Mouse (Mus musculus): ENCODE results near the gene Lrrc41. TPM values are rescaled to one million over a fixed set of nuclear protein-coding genes. Genes with fewer than 3 reads are reported as not detected.

Gene Lrrc41
- 65.3 and 68.0 TPM in 2 replicates for polyA plus RNA-seq (2015; fragmentation: Nextera tagmentation; extraction: Ambion mirVana)

DNA sequence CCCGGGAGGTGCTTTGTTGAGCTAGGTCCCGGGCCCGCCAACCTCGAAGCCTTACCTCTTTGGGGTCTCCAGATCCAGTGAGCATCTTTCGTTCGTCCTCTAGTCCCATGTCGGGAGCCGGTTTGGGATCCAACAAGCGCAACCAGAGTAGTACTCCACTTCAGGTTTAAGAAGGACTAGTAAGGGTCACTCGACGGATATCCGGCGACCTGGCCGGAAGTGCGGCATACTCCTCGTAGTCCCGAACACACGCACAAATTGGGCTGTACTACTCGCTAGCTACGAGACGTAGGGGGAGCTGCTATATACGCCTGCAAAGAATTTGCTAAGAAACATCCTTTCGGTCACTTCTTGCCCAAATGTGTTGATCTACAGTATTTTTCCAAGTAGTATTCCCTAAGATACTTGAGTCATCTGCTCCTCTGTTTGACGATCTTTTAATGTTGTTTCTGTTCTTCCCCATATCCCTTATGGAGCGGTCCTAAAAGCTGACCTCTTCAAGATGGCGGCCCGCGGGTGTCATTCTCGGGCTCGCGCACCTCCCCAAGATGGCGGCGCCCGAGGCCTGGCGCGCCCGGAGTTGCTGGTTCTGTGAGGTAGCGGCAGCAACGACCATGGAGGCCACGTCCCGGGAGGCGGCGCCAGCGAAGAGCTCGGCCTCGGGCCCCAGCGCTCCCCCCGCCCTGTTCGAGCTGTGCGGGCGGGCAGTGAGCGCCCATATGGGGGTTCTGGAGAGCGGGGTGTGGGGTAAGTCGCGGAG is at the start of gene Lrrc41, which contains the start of gene Uqcrh:
Gene Lrrc41 (plus strand): TSS at position 409 of the 760 bp plus-strand sequence.
Gene Uqcrh (minus strand): TSS at position 211 of the 760 bp plus-strand sequence.
- Histone ChIP-seq H3K4me1 (peaks cover 16% of the 10 kb centered on the region), H3K9me3 (no peaks in the 10 kb centered on the region), H3K27me3 (replicated peaks) (no peaks in the 10 kb centered on the region), H3K9ac (peak within 1 kb of the TSS; percentile 81), H3K27ac (peak within 1 kb of the TSS; percentile 96), H3K36me3 (peaks cover 5% of the 10 kb centered on the region; the same call in 1 of the 2 replicates), H3K4me3 (replicated peaks) (peak within 1 kb of the TSS; percentile 77), H3K4me2 (peak within 1 kb of the TSS; percentile 83)
- ATAC-seq (ENCODE audit: insufficient read depth, low FRiP score, low read depth): peak; percentile 94
- WGBS: under 1% methylated on average over 55 of the region's 55 CpGs

DNA sequence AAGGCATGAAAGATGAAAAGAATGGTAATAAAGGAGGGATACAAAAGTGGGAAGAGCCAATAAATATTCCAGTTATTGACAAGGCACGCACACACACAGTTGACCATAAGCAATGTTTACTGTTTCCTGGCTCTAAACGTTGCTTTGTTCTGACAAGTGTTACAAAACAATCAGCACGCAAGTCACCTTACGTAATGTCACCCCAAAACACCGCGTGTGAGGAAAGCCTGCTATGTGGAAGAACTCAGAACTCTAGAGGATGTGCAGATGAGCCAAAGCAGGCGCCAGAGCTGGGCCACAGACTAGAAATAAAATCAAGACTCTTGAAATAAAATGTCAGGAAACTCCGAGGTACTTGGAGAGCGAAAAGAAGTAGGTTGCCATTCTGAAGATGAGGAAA is 42.2 kb upstream of the Lrrc41 start:
- Histone ChIP-seq H3K9ac (no peak overlapping the region), H3K9me3 (no peaks in the 10 kb centered on the region), H3K4me1 (no peaks in the 10 kb centered on the region), H3K27me3 (replicated peaks) (no peaks in the 10 kb centered on the region), H3K4me2 (no peak overlapping the region), H3K36me3 (peaks cover 16% of the 10 kb centered on the region), H3K27ac (no peak overlapping the region), H3K4me3 (replicated peaks) (no peak overlapping the region)
- no peak for ATAC-seq (ENCODE audit: insufficient read depth, low FRiP score, low read depth)
- 87% methylated on average over 9 of the region's 9 CpGs for WGBS

DNA sequence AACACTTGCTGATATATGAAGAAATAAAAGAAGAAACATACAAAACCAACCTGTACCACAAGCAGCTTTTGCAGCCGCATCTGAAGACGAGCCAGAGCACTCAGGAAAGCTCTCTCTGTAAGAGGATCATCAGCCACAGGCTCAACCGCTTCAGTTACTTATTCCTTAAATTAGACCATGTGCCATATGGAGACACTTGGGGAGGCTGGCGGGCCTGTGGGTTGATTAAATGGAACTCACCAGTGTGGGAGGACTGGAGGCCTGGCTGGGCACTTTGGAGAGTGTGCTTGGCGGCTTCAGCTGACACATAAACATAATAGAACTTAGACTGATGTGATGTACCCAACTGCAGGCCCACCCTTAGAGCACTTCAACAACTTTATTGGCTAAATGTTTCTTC is 41.7 kb upstream of the Lrrc41 start:
- WGBS: 87% methylated on average over 5 of the region's 5 CpGs

DNA sequence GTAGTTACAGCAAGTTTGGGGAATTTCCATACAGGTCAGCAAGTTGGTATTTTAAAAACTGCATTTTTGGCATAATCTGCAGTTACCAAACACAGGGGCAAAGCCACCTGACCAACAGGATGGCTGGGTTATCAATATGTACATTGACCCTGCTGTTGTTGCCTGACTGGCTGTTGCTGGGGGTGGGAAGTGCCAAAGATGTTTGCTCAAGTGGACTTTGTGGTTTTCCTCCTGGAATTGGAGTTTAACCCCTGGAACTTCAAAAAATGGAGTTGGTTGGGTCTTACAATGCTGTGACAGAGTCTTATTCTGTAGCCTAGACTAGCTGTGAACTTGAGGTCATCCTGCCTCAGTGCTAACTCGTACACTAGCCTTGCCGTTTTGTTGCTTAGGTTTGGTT is 34.6 kb upstream of the Lrrc41 start:
- no peaks in the 10 kb centered on the region for H3K9me3 ChIP-seq
- WGBS: 87% methylated on average over 2 of the region's 2 CpGs

More for the DNA sequence above, 41.7 kb upstream of the Lrrc41 start:
- Histone ChIP-seq H3K9me3 (no peaks in the 10 kb centered on the region), H3K4me2 (no peak overlapping the region), H3K9ac (no peak overlapping the region), H3K27ac (no peak overlapping the region), H3K4me1 (no peaks in the 10 kb centered on the region), H3K36me3 (peaks cover 16% of the 10 kb centered on the region), H3K4me3 (replicated peaks) (no peak overlapping the region), H3K27me3 (replicated peaks) (no peaks in the 10 kb centered on the region)
- no peak for ATAC-seq (ENCODE audit: insufficient read depth, low FRiP score, low read depth)

DNA sequence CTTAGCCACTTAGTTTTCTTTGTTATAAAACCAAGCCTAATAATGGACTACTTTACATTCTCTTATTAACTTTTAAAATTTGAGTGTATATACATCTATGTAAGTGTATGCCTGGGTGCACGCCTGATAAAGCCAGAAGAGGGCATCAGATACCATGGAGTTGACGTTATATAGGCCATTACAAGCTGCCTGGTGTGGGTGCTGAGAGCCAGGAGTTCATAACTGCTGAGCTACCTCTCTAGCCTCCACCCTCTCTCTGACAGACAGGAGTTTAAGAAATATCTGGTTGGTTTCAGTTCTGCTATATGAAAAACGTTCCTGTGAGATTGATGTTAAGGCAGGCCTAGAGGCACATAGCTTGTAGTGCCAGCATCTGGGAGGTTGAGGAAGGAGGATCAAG is 32.9 kb upstream of the Lrrc41 start:
- no peak overlapping the region for H3K4me3 ChIP-seq (replicated peaks)
- no peaks in the 10 kb centered on the region for H3K36me3 ChIP-seq
- no peak overlapping the region for H3K9ac ChIP-seq
- H3K4me2 ChIP-seq: no peak overlapping the region
- no peaks in the 10 kb centered on the region for H3K4me1 ChIP-seq
- no peak for ATAC-seq (ENCODE audit: insufficient read depth, low FRiP score, low read depth)
- H3K9me3 ChIP-seq: no peaks in the 10 kb centered on the region
- H3K27me3 ChIP-seq (replicated peaks): no peaks in the 10 kb centered on the region
- WGBS: 83% methylated on average over 3 of the region's 3 CpGs
- no peak overlapping the region for H3K27ac ChIP-seq

More for the DNA sequence above, 34.6 kb upstream of the Lrrc41 start:
- ATAC-seq (ENCODE audit: insufficient read depth, low FRiP score, low read depth): no peak
- H3K27ac ChIP-seq: no peak overlapping the region
- H3K36me3 ChIP-seq: peaks cover 3% of the 10 kb centered on the region
- no peak overlapping the region for H3K4me3 ChIP-seq (replicated peaks)
- no peak overlapping the region for H3K4me2 ChIP-seq
- no peak overlapping the region for H3K9ac ChIP-seq
- no peaks in the 10 kb centered on the region for H3K4me1 ChIP-seq
- H3K27me3 ChIP-seq (replicated peaks): no peaks in the 10 kb centered on the region

DNA sequence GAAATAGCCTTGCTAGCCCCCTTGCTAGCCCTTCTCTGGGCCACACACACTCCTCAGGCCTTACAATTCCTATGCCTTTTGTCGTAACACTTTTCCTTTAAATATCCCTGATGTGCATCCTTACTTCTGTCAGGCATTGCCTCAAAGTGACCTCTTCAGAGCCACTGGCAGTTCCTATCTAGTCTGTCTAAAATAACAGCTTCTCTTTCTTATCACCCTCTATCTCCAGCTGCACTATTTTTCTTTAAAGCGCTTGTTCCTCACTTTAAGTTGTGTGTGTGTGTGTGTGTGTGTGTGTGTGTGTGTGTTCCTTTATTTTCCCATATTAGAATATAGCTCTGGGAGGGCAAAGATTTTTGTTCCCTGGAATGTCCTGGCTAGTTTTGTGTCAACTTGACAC is 28.5 kb upstream of the Lrrc41 start:
- WGBS: 76% methylated on average over 2 of the region's 2 CpGs
- H3K27me3 ChIP-seq (replicated peaks): no peaks in the 10 kb centered on the region
- no peak overlapping the region for H3K4me3 ChIP-seq (replicated peaks)
- H3K4me1 ChIP-seq: no peaks in the 10 kb centered on the region
- H3K9ac ChIP-seq: no peak overlapping the region
- no peak overlapping the region for H3K27ac ChIP-seq
- no peaks in the 10 kb centered on the region for H3K36me3 ChIP-seq
- H3K9me3 ChIP-seq: no peaks in the 10 kb centered on the region
- no peak overlapping the region for H3K4me2 ChIP-seq
- ATAC-seq (ENCODE audit: insufficient read depth, low FRiP score, low read depth): no peak

DNA sequence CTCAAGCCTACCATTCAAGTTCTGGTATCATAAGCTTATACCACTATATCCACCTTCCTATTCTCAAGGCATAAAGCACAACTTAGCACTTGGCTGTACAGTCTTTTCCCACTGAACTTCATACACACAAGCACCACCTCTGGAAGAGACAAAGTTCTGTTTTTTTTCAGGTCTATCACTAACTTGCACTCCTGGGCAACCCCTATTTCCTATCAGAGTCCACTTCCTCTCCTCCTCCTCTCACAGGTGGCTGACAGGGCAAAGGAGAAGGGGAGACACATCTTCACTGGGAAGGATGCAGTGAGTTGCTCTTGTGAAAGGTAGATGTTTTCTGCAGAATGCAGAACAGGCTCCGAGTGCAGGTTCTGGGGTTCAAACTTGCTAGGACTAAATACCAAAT is 27.4 kb upstream of the Lrrc41 start:
- H3K27me3 ChIP-seq (replicated peaks): no peaks in the 10 kb centered on the region
- no peaks in the 10 kb centered on the region for H3K9me3 ChIP-seq
- no peak for ATAC-seq (ENCODE audit: insufficient read depth, low FRiP score, low read depth)
- H3K4me3 ChIP-seq (replicated peaks): no peak overlapping the region
- no peak overlapping the region for H3K27ac ChIP-seq
- peaks cover 8% of the 10 kb centered on the region; the same call in 1 of the 2 replicates for H3K4me1 ChIP-seq
- no peak overlapping the region for H3K4me2 ChIP-seq
- WGBS: 87% methylated on average over 1 of the region's 1 CpGs
- H3K36me3 ChIP-seq: no peaks in the 10 kb centered on the region
- no peak overlapping the region for H3K9ac ChIP-seq

DNA sequence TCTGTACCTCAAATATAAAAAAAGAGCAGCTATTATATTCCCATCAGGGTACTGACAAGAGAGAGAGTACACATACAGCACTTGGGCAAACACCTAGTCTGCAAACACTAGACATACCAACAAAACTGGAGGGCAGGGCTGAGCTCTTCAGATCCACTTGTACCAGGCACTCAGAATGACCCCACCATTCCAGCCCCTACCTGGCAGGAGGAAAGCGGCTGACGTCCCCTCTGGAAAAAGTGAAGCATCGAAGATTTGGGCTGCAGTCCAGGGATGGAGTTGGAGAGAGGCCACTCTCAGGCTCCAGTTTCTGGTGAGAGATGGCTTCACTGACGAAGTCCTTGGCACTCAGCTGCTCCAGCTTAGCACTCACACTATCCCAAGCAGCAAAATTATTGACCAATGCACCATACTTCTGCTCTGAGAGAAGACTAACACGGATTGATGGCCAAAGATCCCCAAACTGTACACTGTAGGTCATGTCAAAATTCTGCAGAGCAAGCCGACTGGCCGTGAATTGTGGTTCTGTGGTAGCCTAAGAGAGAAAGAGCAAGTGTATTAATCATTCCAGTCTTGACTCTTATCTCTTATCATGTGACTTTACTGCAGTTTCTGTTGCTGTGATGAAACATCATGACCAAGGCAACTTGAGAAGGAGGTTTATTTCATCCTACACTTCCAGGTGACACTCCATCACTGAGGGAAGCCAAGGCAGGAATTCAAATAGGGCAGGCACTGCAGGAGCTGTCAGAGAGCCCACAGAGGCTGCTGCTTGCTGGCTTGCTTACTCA is 26.7 kb upstream of the Lrrc41 start:
- H3K27me3 ChIP-seq (replicated peaks): no peaks in the 10 kb centered on the region
- H3K36me3 ChIP-seq: no peaks in the 10 kb centered on the region
- ATAC-seq (ENCODE audit: insufficient read depth, low FRiP score, low read depth): no peak
- H3K4me2 ChIP-seq: no peak overlapping the region
- H3K27ac ChIP-seq: no peak overlapping the region
- H3K4me1 ChIP-seq: peaks cover 12% of the 10 kb centered on the region; the same call in 1 of the 2 replicates
- WGBS: 51% methylated on average over 7 of the region's 7 CpGs
- H3K4me3 ChIP-seq (replicated peaks): no peak overlapping the region
- H3K9ac ChIP-seq: no peak overlapping the region
- H3K9me3 ChIP-seq: no peaks in the 10 kb centered on the region

DNA sequence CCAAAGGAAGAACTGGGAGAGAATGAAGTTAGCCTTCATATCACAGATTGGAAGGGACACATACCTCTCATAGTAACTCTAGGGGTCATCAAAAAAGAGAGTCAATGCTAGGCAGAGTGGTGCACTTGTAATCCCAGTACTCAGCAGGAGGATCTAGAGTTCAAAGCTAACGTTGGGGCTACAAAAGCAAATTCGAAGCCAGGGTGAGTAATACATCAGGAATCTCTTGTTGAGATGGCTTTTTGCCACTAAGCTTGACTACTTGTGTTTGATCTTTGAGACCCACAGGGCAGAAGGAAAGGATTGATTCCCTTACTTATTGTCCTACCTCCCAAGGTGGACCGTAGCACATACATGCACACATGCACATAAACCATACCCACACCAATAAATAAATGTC is 25.9 kb upstream of the Lrrc41 start:
- H3K9ac ChIP-seq: no peak overlapping the region
- peaks cover 12% of the 10 kb centered on the region; the same call in 1 of the 2 replicates for H3K4me1 ChIP-seq
- no peaks in the 10 kb centered on the region for H3K27me3 ChIP-seq (replicated peaks)
- H3K27ac ChIP-seq: no peak overlapping the region
- H3K4me3 ChIP-seq (replicated peaks): no peak overlapping the region
- 81% methylated on average over 3 of the region's 3 CpGs for WGBS
- ATAC-seq (ENCODE audit: insufficient read depth, low FRiP score, low read depth): no peak
- no peak overlapping the region for H3K4me2 ChIP-seq
- H3K9me3 ChIP-seq: no peaks in the 10 kb centered on the region
- no peaks in the 10 kb centered on the region for H3K36me3 ChIP-seq

DNA sequence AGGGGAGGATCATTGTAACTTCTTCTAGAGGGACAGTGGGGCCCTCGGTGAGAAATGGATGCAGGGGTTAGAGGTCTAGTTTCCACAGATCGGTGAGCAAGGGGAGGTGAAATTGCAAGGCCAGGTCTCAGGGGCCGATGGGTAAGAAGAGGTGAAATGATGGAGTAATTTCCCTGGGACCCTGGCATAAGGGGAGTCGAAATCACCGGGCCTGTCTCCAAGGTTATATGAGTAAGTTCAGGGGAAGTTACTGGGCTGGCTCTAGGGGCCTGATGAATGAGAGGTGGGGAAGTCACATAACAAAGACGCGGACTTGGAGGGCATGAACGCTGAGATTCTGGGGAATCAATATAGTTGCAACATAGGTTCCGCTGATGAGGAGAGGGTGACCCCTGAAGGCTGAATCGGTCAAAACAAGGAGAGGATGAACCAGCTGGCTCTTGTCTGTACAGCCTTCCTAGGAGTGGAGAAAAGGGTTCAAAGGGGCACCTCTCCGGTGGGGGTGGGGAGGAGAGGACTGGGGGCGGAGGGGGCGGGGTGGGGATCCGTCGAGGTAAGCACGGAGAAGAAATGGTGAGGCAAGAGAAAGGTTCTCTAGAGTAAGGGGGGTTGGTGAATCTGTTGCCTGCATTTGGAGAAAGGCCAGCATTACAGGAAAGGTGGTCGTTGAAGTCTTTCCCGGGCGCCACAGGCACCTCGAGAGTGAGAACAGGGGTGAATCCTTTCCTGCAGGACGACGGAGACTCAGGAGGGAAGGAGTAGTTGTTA is 22.4 kb upstream of the Lrrc41 start:
- Histone ChIP-seq H3K9me3 (no peaks in the 10 kb centered on the region), H3K4me1 (peaks cover 12% of the 10 kb centered on the region; the same call in 1 of the 2 replicates), H3K4me2 (peak overlapping the region; percentile 85), H3K27ac (peak overlapping the region; percentile 97), H3K36me3 (no peaks in the 10 kb centered on the region), H3K9ac (peak overlapping the region; percentile 23; the same call in 1 of the 2 replicates), H3K27me3 (replicated peaks) (no peaks in the 10 kb centered on the region), H3K4me3 (replicated peaks) (peak overlapping the region; percentile 61)
- peak; percentile 42; the same call in 1 of the 2 replicates for ATAC-seq (ENCODE audit: insufficient read depth, low FRiP score, low read depth)
- 6% methylated on average over 22 of the region's 22 CpGs for WGBS

DNA sequence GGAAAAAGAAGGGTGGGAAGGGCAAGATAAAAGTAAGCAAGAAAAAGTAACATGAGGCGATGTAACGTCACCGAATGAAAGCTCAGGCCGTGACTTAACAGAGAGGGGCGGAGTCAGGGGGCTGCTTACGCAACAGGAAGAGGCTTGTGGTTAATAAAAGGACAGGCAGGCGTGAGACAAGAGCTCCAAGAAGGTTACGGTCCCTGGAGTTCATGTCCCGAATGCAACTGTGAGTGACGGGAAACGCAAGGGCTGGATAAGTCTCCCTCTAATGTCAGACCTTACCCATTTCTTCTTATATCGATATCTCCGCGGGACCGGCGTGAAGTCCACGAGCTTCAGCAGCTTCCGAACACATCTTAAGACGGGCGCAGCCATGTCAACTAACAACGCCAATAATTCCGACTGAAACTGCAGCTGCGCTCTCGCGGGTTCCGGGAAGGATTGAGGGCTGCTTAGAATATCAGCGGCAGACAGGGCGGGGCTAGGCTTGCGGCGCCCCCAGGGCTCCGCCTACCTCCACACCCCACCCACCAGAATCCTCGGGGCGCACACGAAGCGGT is 21.6 kb upstream of the Lrrc41 start, which contains the start of gene Nsun4:
Gene Nsun4 (minus strand): TSS at position 478 of the 563 bp plus-strand sequence.
- Histone ChIP-seq H3K27me3 (replicated peaks) (no peaks in the 10 kb centered on the region), H3K9me3 (no peaks in the 10 kb centered on the region), H3K4me2 (peak within 1 kb of the TSS; percentile 85), H3K36me3 (no peaks in the 10 kb centered on the region), H3K4me1 (peaks cover 12% of the 10 kb centered on the region; the same call in 1 of the 2 replicates), H3K27ac (peak within 1 kb of the TSS; percentile 97), H3K9ac (peak within 1 kb of the TSS; percentile 24; the same call in 1 of the 2 replicates), H3K4me3 (replicated peaks) (peak within 1 kb of the TSS; percentile 61)
- ATAC-seq (ENCODE audit: insufficient read depth, low FRiP score, low read depth): peak; percentile 96
- under 1% methylated on average over 35 of the region's 35 CpGs for WGBS

All from stomach, embryonic 15.5 days (tissue).